10 mouse cellular contexts compared by ENCODE assay signal in genomic region chr3:102310243-102310642, GRCm38 (mm10).
DNase-seq lines count a peak whose midpoint lies in the region; ATAC-seq and TF ChIP-seq lines count a peak whose summit lies in the region.
"Had no signal": no experiment of that assay in that cellular context is flagged by ENCODE, and none has a peak within 500 bp of the region (broad histone marks: within the 10 kb centered on the region; RNA-seq: fewer than 3 reads in every experiment).

No protein-coding gene starts in this region.

- WGBS in kidney, embryonic 15.5 days, result 69% methylated on average over 9 of the region's 9 CpGs
- 62% methylated on average over 9 of the region's 9 CpGs for WGBS in intestine, postnatal 0 days
- WGBS in stomach, postnatal 0 days, result 46% methylated on average over 9 of the region's 9 CpGs

- H3K27me3 ChIP-seq in kidney, embryonic 15.5 days, result 0 out of 2 replicates have a peak, but pooled peaks cover 4% of the 10 kb centered on the region
- no peaks in the 10 kb centered on the region for H3K27me3 ChIP-seq in intestine, postnatal 0 days (replicated peaks; ENCODE audit: control insufficient read depth, insufficient read depth, low read length)
- H3K27me3 ChIP-seq in stomach, postnatal 0 days (ENCODE audit: control insufficient read depth, insufficient read depth, low read length), result no peaks in the 10 kb centered on the region

- no peak for TF ChIP-seq CTCF in intestine, postnatal 0 days (IDR thresholded peaks at IDR 0.05; ENCODE audit: low read depth)
- TF ChIP-seq CTCF in stomach, postnatal 0 days (IDR thresholded peaks at IDR 0.05; ENCODE audit: low read depth), result no peak

- H3K4me3 ChIP-seq in kidney, embryonic 15.5 days (replicated peaks), result no peak overlapping the region
- H3K4me3 ChIP-seq in intestine, postnatal 0 days (ENCODE audit: low read depth, low read length), result no peak overlapping the region
- H3K4me3 ChIP-seq in stomach, postnatal 0 days (ENCODE audit: low read depth, low read length), result no peak overlapping the region

- TF ChIP-seq EP300 in stomach, postnatal 0 days (optimal IDR thresholded peaks at IDR 0.05), result no peak

- H3K27ac ChIP-seq in kidney, embryonic 15.5 days, result no peak overlapping the region
- no peak overlapping the region for H3K27ac ChIP-seq in intestine, postnatal 0 days (ENCODE audit: low read depth, low read length)
- no peak overlapping the region; the same call in 1 of the 2 replicates for H3K27ac ChIP-seq in stomach, postnatal 0 days (replicated peaks)
- H3K27ac ChIP-seq: liver, embryonic 14.5 days had no signal

- 0 out of 2 replicates have a peak overlapping the region, but pooled peaks have one; percentile 4 for H3K4me2 ChIP-seq in kidney, embryonic 15.5 days
- H3K4me2 ChIP-seq in intestine, postnatal 0 days (replicated peaks; ENCODE audit: low read depth), result no peak overlapping the region
- peak overlapping the region; percentile 36 for H3K4me2 ChIP-seq in stomach, postnatal 0 days (replicated peaks; ENCODE audit: low read depth)

- H3K4me1 ChIP-seq in kidney, embryonic 15.5 days, result peaks cover 7% of the 10 kb centered on the region
- no peaks in the 10 kb centered on the region for H3K4me1 ChIP-seq in intestine, postnatal 0 days (replicated peaks; ENCODE audit: control insufficient read depth, insufficient read depth, low read length)
- H3K4me1 ChIP-seq in stomach, postnatal 0 days (replicated peaks; ENCODE audit: control insufficient read depth, insufficient read depth), result no peaks in the 10 kb centered on the region

- no peaks in the 10 kb centered on the region for H3K36me3 ChIP-seq in kidney, embryonic 15.5 days
- no peaks in the 10 kb centered on the region for H3K36me3 ChIP-seq in intestine, postnatal 0 days (ENCODE audit: control insufficient read depth, insufficient read depth)
- H3K36me3 ChIP-seq in stomach, postnatal 0 days (ENCODE audit: control insufficient read depth, insufficient read depth, low read length), result no peaks in the 10 kb centered on the region

- no peak overlapping the region for H3K9ac ChIP-seq in kidney, embryonic 15.5 days
- no peak overlapping the region for H3K9ac ChIP-seq in intestine, postnatal 0 days (ENCODE audit: low read depth, low read length)
- H3K9ac ChIP-seq in stomach, postnatal 0 days (ENCODE audit: low read length), result no peak overlapping the region
- H3K9ac ChIP-seq: liver, embryonic 14.5 days had no signal

- peak; percentile 54 for ATAC-seq in kidney, embryonic 15.5 days (replicated peaks; ENCODE audit: low FRiP score)
- peak; percentile 33; the same call in 1 of the 2 replicates for ATAC-seq in intestine, postnatal 0 days
- ATAC-seq in stomach, postnatal 0 days (ENCODE audit: low FRiP score, low TSS enrichment), result peak; percentile 98
- ATAC-seq in megakaryocyte-erythroid progenitor cell, adult 5-6 weeks (replicated peaks; ENCODE audit: low FRiP score, low TSS enrichment, poor library complexity, severe bottlenecking), result no peak

- no peak for DNase-seq in kidney, postnatal 25 days
- DNase-seq in urinary bladder, postnatal 25 days (ENCODE audit: low spot score), result peak; percentile 28
- no peak for DNase-seq in urinary bladder, postnatal 10 days (ENCODE audit: low spot score)
- peak; percentile 77 for DNase-seq in stomach, postnatal 0 days (ENCODE audit: low spot score)
- DNase-seq in spleen, postnatal 14 days (ENCODE audit: low spot score in 2 of 2), result no peak
- DNase-seq: thymus, adult 18-20 months had no signal

- no peaks in the 10 kb centered on the region for H3K9me3 ChIP-seq in kidney, embryonic 15.5 days (replicated peaks)
- H3K9me3 ChIP-seq in intestine, postnatal 0 days (ENCODE audit: control insufficient read depth), result no peaks in the 10 kb centered on the region
- H3K9me3 ChIP-seq in stomach, postnatal 0 days (ENCODE audit: control insufficient read depth, low read length), result no peaks in the 10 kb centered on the region

Comparison
In these comparisons a context has a peak if more than half of its experiments do, and no peak if none do; other contexts are left out.
1. DNase-seq: peak in urinary bladder, postnatal 25 days (single experiment) and stomach, postnatal 0 days (single experiment); none in kidney, postnatal 25 days (0 of 2), urinary bladder, postnatal 10 days (single experiment) and spleen, postnatal 14 days (0 of 2).